Mouse (Mus musculus): ENCODE measurements around the gene Gal.

Gal gene

GRCm38 (mm10) chr19:3414268-3414733, at the start of gene Gal:
Gene Gal (minus strand): TSS chr19:3414544.
- DNase-seq (ENCODE audit: extremely low spot score) = no peak

DNA sequence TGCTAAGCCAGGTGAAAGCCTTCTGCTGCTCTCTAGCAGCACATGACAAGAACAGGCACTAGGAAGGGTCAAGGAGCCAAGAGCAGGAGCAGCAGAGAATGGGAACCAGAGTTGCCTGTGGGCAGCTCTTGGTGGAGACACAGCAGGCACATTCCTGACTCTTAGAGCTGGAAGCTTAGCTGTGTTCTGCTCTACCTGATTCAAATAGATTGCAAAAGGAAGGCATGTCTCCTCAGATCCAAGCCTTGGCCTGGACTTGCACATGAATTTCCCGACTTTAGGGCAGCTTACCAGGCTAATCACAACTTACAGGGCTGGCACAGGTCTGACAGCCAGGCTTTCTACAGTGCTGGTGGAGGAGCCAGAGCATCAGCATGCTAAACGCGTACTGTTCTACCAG, 45.6 kb upstream of the Gal start:
- no peak for DNase-seq (ENCODE audit: extremely low spot score)

- DNase-seq (ENCODE audit: extremely low spot score) = no peak
These were observed 44.2 kb upstream of the Gal start for GRCm38 (mm10) chr19:3458331-3459099.

GRCm38 (mm10) chr19:3457700-3458099, 43.4 kb upstream of the Gal start:
- no peak for DNase-seq (ENCODE audit: extremely low spot score)

DNA sequence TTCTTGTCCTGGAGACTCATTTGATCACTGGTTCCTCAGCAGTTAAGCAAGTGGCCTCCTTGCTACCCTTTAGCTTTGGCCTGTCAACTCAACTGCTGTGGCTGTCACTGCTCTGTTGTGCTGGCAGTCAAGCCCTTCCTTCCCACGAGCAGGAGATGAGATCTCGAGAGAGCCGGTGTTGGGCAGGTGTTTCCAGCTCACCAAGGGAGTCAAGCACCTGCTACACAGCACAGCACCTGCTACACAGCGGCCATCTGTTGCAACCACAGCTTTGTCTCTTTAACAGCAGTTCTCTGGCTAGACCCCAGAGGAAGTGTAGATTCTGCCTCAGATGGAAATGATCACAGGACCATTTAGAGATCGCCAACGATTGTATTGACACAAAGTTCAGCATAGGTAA, 37.3 kb upstream of the Gal start:
- peak; percentile 15 for DNase-seq (ENCODE audit: extremely low spot score)

DNA sequence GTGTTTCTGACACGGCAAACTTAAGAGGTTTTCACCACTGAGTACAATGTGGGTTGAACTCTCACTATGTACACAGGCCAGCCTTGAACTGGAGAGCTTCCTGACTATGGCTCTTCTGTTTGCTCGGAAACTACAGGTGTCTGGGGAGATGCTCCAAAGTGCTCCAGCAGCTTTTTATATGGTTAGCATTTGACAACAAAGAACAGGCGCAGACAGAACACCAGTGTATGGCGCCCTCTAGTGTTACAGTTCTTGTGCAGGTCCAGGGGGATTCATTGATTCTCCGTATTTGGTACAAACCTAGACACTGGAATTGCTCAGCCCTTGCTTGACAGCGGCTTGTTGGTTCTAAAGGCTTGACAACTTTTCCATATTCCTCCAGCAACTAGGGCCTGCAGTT, 36.8 kb upstream of the Gal start:
- peak; percentile 63 for DNase-seq (ENCODE audit: extremely low spot score)

DNA sequence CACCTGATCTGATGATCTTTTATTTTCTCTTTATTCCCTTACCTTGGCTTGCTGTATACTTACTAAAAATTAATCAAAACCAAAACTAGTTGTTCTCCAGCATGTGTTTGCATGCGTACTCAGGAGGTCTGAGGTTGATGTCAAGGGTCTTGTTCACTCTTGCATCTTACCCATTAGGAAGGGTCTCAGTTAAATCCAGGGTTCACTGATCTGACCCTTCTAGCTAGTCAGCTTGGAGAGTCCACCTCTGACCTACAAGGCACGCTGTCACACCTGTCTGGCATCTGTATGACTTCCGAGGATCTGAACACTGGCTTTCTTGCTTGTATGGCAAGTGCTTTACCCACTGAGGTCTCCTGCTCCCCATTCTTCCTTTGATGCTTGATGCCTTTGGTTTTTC, 36.4 kb upstream of the Gal start:
- no peak for DNase-seq (ENCODE audit: extremely low spot score)

DNA sequence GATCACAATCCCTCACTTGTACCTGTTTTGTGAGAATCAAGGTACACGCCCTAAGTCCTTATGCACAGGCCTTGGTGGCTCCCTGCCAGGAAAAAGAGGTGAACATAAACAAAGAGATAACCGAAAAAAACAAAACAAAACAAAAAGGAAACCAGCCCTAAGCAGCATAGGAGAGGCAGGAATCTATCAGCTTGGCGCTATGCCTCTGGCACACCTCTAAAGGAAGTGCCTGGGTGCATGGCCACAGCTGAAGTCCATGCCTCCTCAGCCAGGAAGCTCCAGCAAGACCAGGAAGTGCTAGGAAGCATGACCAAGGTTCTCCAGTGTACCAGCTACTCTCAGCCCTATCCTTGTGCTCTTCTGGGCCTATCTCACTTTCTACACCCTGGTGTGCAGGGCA, 34.9 kb upstream of the Gal start:
- no peak for DNase-seq (ENCODE audit: extremely low spot score)

DNA sequence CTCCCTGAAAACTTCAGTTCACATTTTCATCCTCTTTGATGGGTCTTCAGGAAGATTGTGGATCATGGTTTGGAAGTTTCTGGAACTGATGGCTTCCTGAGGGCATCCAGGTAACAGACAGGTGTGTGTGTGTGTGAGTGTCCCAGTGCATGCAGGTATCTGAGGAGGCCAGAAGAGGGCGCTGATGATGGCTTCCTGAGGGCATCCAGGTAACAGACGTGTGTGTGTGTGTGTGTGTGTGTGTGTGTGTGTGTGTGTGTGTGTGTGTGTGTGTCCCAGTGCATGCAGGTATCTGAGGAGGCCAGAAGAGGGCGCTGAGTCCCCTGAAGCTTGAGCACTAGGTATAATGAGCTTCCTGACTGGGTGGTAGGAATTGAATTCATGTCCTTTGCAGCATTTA, 33.0 kb upstream of the Gal start:
- DNase-seq (ENCODE audit: extremely low spot score) = no peak

DNA sequence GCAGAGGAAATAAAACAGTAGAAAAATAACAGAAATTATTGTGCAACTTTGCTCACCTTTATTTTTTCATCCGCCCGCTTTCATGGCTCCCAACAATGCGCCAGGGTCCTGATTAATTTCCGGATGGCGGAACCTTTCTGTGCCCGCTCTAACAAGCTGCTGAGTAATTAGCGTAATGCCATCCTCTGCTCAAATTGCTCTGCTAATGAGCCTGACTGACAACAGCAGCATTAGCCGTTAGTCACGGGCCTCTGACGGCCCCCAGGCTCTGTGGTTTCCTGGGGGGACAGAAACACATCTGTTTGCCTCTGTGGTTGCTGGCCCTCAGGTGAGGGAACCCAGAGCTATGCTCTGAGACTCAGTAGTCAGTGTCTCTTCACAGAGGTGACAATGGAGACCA, 26.7 kb upstream of the Gal start:
- DNase-seq (ENCODE audit: extremely low spot score) = no peak

GRCm38 (mm10) chr19:3440667-3441066, 26.3 kb upstream of the Gal start:
- DNase-seq (ENCODE audit: extremely low spot score) = no peak

DNA sequence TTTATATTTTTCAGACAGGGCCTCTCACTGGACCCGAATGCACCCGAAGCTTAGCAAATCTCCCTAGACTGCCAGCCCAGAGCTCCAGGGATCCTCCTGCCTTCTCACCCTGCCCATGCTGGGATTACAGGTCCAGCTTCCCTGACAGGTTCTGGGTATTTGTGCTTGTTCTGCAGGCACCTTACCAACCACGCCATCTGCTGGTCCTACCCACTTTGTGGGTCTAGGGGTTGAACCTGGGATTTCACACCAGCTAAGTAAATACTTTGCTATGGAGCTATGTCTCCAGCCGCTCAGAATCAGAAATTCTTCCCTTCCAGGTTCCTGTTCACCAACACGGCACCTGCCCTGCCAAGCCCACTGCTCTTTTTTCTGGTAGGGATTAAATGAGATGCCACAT, 23.6 kb upstream of the Gal start:
- no peak for DNase-seq (ENCODE audit: extremely low spot score)

GRCm38 (mm10) chr19:3436840-3437239, 22.5 kb upstream of the Gal start:
- DNase-seq (ENCODE audit: extremely low spot score) = no peak

DNA sequence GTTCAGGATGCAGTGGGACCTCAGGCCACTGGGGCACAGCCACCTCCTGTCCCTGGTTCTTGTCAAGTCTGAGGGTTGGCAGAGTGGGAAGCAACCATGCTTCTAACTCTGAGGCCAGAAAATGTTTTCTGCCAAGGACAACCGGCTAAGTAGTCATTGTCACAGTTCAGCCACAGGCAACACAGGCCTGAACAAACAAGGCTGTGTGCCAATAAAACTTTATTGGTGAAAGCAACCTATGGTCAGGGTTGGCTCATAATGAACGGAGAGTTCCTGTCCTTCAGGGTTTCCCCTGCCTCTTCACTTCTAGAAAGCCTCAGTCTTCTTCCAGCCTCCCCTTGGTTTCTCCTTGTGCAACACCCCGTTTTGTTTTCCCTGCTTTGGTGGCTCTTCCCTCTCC, 21.5 kb upstream of the Gal start:
- no peak for DNase-seq (ENCODE audit: extremely low spot score)

GRCm38 (mm10) chr19:3434641-3435040, 20.3 kb upstream of the Gal start:
- DNase-seq (ENCODE audit: extremely low spot score) = no peak

DNA sequence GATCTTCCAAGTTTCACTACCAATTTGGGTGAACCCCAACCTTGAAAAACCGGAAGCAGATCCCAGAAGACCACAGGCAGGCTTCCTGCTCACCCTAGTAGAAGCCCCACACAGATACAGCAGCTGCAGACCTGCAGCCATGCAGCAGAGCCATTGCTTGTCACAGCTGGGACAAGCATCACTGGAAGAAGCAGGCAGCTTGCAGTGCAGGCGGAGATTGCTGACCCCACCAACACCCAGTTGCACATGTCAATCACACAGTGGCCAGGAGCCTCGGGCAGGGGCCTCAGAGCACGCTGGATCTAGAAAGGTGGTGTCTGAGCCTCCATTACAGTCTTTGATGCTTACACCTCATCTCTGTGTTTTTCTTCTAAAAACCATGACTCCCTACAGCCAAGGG, 19.8 kb upstream of the Gal start:
- no peak for DNase-seq (ENCODE audit: extremely low spot score)

DNA sequence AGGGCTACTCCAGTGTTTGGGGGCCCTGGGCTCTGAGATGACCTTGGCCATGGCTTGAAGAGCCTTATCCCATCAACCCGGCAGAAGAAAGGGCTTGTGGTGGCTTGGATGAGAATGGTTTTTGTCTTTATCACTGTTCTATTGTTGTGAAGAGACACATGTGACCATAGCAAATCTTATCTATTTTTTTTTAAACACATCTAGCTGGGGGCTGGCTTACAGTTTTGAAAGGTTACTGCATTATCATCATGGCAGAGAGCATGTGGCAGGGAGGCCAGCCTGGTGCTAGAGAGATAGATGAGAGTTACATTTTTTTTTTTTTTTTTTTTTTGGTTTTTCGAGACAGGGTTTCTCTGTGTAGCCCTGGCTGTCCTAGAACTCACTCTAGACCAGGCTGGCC, 17.6 kb upstream of the Gal start:
- no peak for DNase-seq (ENCODE audit: extremely low spot score)

GRCm38 (mm10) chr19:3431066-3431465, 16.7 kb upstream of the Gal start:
- DNase-seq (ENCODE audit: extremely low spot score) = no peak

- no peak for DNase-seq (ENCODE audit: extremely low spot score)
These were observed 14.9 kb upstream of the Gal start for GRCm38 (mm10) chr19:3429156-3429816.

DNA sequence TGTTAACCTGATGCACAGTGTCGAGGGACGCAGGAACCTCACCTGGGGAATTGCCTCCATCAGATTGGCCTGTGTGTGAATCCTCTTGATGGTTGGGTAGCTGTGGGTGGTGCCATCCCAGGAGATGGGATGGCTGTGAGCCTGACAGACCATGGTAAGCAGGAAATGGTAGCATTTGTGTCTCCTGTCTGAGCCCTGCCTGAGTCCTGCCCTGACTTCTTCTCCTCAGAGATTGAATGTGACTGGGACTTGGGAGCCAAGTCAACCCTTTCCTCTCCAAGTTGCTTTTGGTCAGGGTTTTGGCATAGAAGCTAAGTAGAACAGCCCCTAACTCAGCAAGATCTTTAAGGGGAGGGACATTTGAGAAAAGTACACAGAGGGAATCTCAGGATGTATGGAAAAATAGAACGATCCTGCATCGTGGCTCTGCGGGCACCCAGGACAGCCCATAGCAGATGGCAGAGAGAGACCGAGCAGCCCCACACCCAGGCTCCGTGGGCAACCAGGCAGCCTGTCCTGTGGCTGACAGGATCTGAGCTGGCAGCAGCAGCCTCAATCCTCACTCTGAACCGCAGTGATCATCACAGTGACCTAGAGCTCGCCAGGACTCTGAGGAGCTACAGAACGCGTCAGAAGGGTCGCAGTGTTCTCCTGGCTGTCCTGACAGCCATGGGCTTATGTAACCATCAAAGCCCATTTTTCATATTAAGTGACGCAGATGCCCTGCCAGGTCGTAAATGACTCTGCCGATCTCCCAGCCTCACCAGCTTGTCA, 13.9 kb upstream of the Gal start:
- DNase-seq (ENCODE audit: extremely low spot score) = no peak

DNA sequence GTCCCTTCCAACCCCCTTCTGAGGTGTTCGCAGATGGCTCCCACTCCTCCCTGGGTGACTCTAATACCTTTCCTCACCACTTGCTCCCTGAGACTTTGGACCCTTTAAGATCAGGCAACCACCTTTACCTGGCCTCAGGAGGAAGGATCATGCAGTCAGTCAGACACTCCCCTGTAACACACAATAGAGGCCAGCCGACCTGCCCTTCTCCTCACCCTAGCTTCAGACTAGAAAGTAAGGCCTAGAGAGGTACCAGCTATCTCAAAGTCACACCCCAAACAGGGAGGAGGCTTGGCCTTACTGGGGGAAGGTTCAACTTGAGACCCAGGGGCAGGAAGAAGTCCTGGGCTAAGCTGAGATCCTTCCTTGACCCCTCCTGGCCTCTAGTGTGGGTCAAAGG, 9.9 kb upstream of the Gal start:
- no peak for DNase-seq (ENCODE audit: extremely low spot score)

DNA sequence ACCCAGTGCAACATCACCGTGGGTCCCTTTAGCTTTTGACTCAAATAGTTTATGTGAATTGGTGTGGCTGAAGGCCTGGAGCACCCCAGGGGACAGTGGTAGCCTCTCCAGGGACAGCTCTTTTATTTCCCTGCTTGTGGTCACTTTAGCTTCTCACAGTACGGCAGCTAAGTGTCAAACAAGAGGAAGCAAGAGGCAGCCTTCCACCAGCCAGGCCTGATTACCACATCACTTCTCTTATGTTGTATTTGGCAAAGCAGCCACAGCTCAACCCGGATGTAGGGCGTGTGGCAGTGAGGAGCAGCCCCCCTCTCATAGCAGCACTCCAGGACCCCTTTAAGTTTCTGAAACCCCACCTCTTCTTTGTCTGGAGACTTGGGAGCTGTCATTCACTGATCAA, 8.6 kb upstream of the Gal start:
- no peak for DNase-seq (ENCODE audit: extremely low spot score)

DNA sequence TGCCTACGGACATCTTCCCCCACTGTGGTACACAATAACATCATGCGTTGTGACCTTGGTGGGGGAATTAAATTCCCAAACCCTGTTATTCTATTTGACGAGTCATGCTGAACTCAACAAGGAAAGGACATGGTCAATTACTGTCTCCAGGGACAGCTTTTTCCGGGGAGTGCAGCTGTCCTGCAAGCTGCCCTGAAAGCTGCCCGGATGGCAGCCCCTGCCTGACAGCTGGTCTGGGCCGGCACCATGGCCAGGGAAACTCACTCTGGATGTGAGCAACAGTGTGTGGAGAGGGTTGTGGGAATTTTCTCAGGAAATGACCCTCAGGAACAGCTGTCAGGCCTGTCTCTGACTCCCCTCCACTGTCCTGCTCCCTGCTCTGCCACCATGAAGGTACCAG, 8.1 kb upstream of the Gal start:
- no peak for DNase-seq (ENCODE audit: extremely low spot score)
